In genomic region chr10:22817561-22817960, GRCm38 (mm10) we compare ENCODE assay signal across 13 mouse cellular contexts. TPM values are rescaled to one million over a fixed set of nuclear protein-coding genes. Genes with fewer than 3 reads are reported as not detected.
DNase-seq lines count a peak whose midpoint lies in the region; ATAC-seq and TF ChIP-seq lines count a peak whose summit lies in the region.
"Had no signal": no experiment of that assay in that cellular context is flagged by ENCODE, and none has a peak within 500 bp of the region (broad histone marks: within the 10 kb centered on the region; RNA-seq: fewer than 3 reads in every experiment).

No protein-coding gene starts in this region.

- no peaks in the 10 kb centered on the region for H3K36me3 ChIP-seq in midbrain, embryonic 10.5 days
- no peaks in the 10 kb centered on the region for H3K36me3 ChIP-seq in midbrain, postnatal 0 days (ENCODE audit: insufficient read depth, low read length)
- H3K36me3 ChIP-seq in heart, embryonic 16.5 days (ENCODE audit: control insufficient read depth, insufficient read depth), result no peaks in the 10 kb centered on the region
- no peaks in the 10 kb centered on the region for H3K36me3 ChIP-seq in small intestine, adult 2 months (ENCODE audit: control insufficient read depth, insufficient read depth, low read length)
- H3K36me3 ChIP-seq: G1E had no signal

- H3K9ac ChIP-seq in midbrain, postnatal 0 days (replicated peaks; ENCODE audit: low read length, poor library complexity, severe bottlenecking), result no peak overlapping the region
- H3K9ac ChIP-seq in heart, embryonic 16.5 days (ENCODE audit: low read length), result peak overlapping the region; percentile 62

- 0% methylated on average over 18 of the region's 18 CpGs for WGBS in midbrain, embryonic 10.5 days
- WGBS in midbrain, postnatal 0 days, result under 1% methylated on average over 18 of the region's 18 CpGs
- 6% methylated on average over 18 of the region's 18 CpGs for WGBS in heart, embryonic 16.5 days
- WGBS in small intestine, adult 2 months, result 5% methylated on average over 18 of the region's 18 CpGs

- no peak overlapping the region for H3K27ac ChIP-seq in midbrain, embryonic 10.5 days (replicated peaks)
- H3K27ac ChIP-seq in midbrain, postnatal 0 days (ENCODE audit: low read depth, low read length), result no peak overlapping the region
- H3K27ac ChIP-seq in heart, embryonic 16.5 days (ENCODE audit: low read length), result peak overlapping the region; percentile 73
- peak overlapping the region; percentile 83 for H3K27ac ChIP-seq in small intestine, adult 2 months (ENCODE audit: insufficient read depth, low read depth, low read length)

- no peak overlapping the region for H3K4me2 ChIP-seq in midbrain, postnatal 0 days (ENCODE audit: low read depth, low read length, poor library complexity, severe bottlenecking)
- H3K4me2 ChIP-seq in heart, embryonic 16.5 days (ENCODE audit: low read depth, low read length), result no peak overlapping the region; the same call in 1 of the 2 replicates

- peaks cover 32% of the 10 kb centered on the region for H3K4me1 ChIP-seq in midbrain, embryonic 10.5 days
- H3K4me1 ChIP-seq in midbrain, postnatal 0 days (ENCODE audit: insufficient read depth, low read length), result no peaks in the 10 kb centered on the region
- peaks cover 11% of the 10 kb centered on the region for H3K4me1 ChIP-seq in heart, embryonic 16.5 days (ENCODE audit: control insufficient read depth, insufficient read depth, low read length)
- no peaks in the 10 kb centered on the region for H3K4me1 ChIP-seq in small intestine, adult 2 months (ENCODE audit: control insufficient read depth, insufficient read depth, insufficient read length, low read length)

- TF ChIP-seq CTCF in midbrain, postnatal 0 days (IDR thresholded peaks at IDR 0.05), result no peak
- no peak for TF ChIP-seq CTCF in small intestine, adult 2 months (IDR thresholded peaks at IDR 0.05; ENCODE audit: extremely low read depth, insufficient read length, insufficient replicate concordance, low read depth, low read length)

- no peak overlapping the region for H3K4me3 ChIP-seq in midbrain, embryonic 10.5 days
- no peak overlapping the region for H3K4me3 ChIP-seq in midbrain, postnatal 0 days (ENCODE audit: low read depth, low read length)
- peak overlapping the region; percentile 41 for H3K4me3 ChIP-seq in heart, embryonic 16.5 days (ENCODE audit: low read length)
- H3K4me3 ChIP-seq in small intestine, adult 2 months (ENCODE audit: low read depth, low read length), result peak overlapping the region; percentile 71

- no peak for TF ChIP-seq POLR2A in small intestine, adult 2 months (IDR thresholded peaks at IDR 0.05; ENCODE audit: low read depth, low read length)

- H3K9me3 ChIP-seq in midbrain, embryonic 10.5 days (replicated peaks), result no peaks in the 10 kb centered on the region
- H3K9me3 ChIP-seq in midbrain, postnatal 0 days (ENCODE audit: low read length), result no peaks in the 10 kb centered on the region
- H3K9me3 ChIP-seq in heart, embryonic 16.5 days (replicated peaks; ENCODE audit: control insufficient read depth, low read length), result no peaks in the 10 kb centered on the region
- H3K9me3 ChIP-seq: G1E had no signal

- ATAC-seq in midbrain, postnatal 0 days (ENCODE audit: low FRiP score), result no peak
- no peak for ATAC-seq in heart, embryonic 16.5 days (replicated peaks; ENCODE audit: extremely low read depth, insufficient read depth, low FRiP score)

- DNase-seq in midbrain, embryonic 10.5 days (ENCODE audit: low spot score), result peak; percentile 54
- DNase-seq in midbrain, postnatal 0 days (ENCODE audit: low spot score), result no peak
- DNase-seq in kidney, postnatal 25 days, result peak; percentile 7 to 41
- DNase-seq in cerebellum, postnatal 14 days, result no peak
- DNase-seq in T-cell, adult 2 months (ENCODE audit: low spot score), result no peak
- no peak for DNase-seq in right cerebral cortex, adult 2 months (ENCODE audit: low spot score in 2 of 2)
- DNase-seq: adrenal gland, adult 2 months; cerebellum, adult 8-10 months had no signal

- peaks cover 99% of the 10 kb centered on the region for H3K27me3 ChIP-seq in midbrain, embryonic 10.5 days (ENCODE audit: low read depth, poor library complexity, severe bottlenecking)
- peaks cover 72% of the 10 kb centered on the region for H3K27me3 ChIP-seq in midbrain, postnatal 0 days (ENCODE audit: insufficient read depth, low read length)
- H3K27me3 ChIP-seq in heart, embryonic 16.5 days (ENCODE audit: control insufficient read depth, insufficient read depth, low read length), result peaks cover 68% of the 10 kb centered on the region
- peaks cover 43% of the 10 kb centered on the region for H3K27me3 ChIP-seq in small intestine, adult 2 months (ENCODE audit: control insufficient read depth, insufficient read depth, low read length)

RNA-seq across cellular contexts. Expression of gene Tcf21, which starts 2.4 kb away (rescaled TPM):
- not detected in 2 replicates for polyA plus RNA-seq in midbrain, embryonic 10.5 days (2016; fragmentation: Nextera tagmentation; extraction: Ambion mirVana)
- total RNA-seq in midbrain, postnatal 0 days (2014; rRNA removed), result not detected in 2 replicates
- polyA plus RNA-seq in midbrain, postnatal 0 days (2015; fragmentation: Nextera tagmentation; extraction: Ambion mirVana), result not detected in 2 replicates
- 51.4 and 67.7 TPM in 2 replicates for polyA plus RNA-seq in heart, embryonic 16.5 days (2015; fragmentation: Nextera tagmentation; extraction: Ambion mirVana)
- 26.8 and 46.8 TPM in 2 replicates for polyA plus RNA-seq in small intestine, adult 2 months (2012; rRNA removed)
- total RNA-seq: G1E; hematopoietic stem cell, adult 5-6 weeks had no signal
- polyA plus RNA-seq: G1E; limb, embryonic 11.5 days had no signal

Comparison
In these comparisons a context has a peak if more than half of its experiments do, and no peak if none do; other contexts are left out.
1. DNase-seq: peak in midbrain, embryonic 10.5 days (single experiment) and kidney, postnatal 25 days (2 of 2); none in midbrain, postnatal 0 days (single experiment), cerebellum, postnatal 14 days (0 of 2), T-cell, adult 2 months (single experiment) and right cerebral cortex, adult 2 months (0 of 2).
2. H3K27ac ChIP-seq: peak in heart, embryonic 16.5 days (single experiment) and small intestine, adult 2 months (single experiment); none in midbrain, embryonic 10.5 days (single experiment) and midbrain, postnatal 0 days (single experiment).
3. H3K4me3 ChIP-seq: peak in heart, embryonic 16.5 days (single experiment) and small intestine, adult 2 months (single experiment); none in midbrain, embryonic 10.5 days (single experiment) and midbrain, postnatal 0 days (single experiment).
4. RNA of gene Tcf21, which starts 2.4 kb away (polyA plus RNA-seq): 51.4 to 67.7 TPM in heart, embryonic 16.5 days and 26.8 to 46.8 TPM in small intestine, adult 2 months; not detected in midbrain, embryonic 10.5 days and not detected in midbrain, postnatal 0 days; every median in the first group is over 10 times any median in the second.